Mouse (Mus musculus) hindbrain, embryonic 12.5 days (tissue): ENCODE measurements around the gene Gm11756. TPM values are rescaled to one million over a fixed set of nuclear protein-coding genes. Genes with fewer than 3 reads are reported as not detected.
"Not testable (repeated sequence)": the region's sequence is repeated elsewhere in the genome, so short reads cannot be mapped to it uniquely, and the experiment has no call there.

Experiments
- ATAC-seq: fragments of 200-750 bp; cut with Nextera tagmentation; 2 replicates; pipeline ENCODE4 v1.8.0; 2017; ENCODE audit warnings: moderate TSS enrichment; ENCODE audit not compliant: low FRiP score
- H3K27ac ChIP-seq: fragments of 300-500 bp; sonication (generic); 2 replicates; pipeline ENCODE4 v1.5.1; 2016; ENCODE audit warnings: mild to moderate bottlenecking
- H3K27me3 ChIP-seq: fragments of 300-500 bp; sonication (generic); 2 replicates; pipeline ENCODE4 v1.6.1; 2016; ENCODE audit warnings: mild to moderate bottlenecking
- H3K36me3 ChIP-seq: fragments of 300-500 bp; sonication (generic); 2 replicates; pipeline ENCODE4 v1.6.1; 2016; ENCODE audit warnings: mild to moderate bottlenecking
- H3K4me1 ChIP-seq: fragments of 300-500 bp; sonication (generic); 2 replicates; pipeline ENCODE4 v1.6.1; 2016
- H3K4me2 ChIP-seq: fragments of 300-500 bp; sonication (generic); replicated peaks from 2 replicates; pipeline ENCODE4 v1.6.1; 2016; ENCODE audit warnings: mild to moderate bottlenecking
- H3K4me3 ChIP-seq: fragments of 300-500 bp; sonication (generic); 2 replicates; pipeline ENCODE4 v1.5.1; 2016; ENCODE audit warnings: mild to moderate bottlenecking
- H3K9ac ChIP-seq: fragments of 300-500 bp; sonication (generic); 2 replicates; pipeline ENCODE4 v1.6.1; 2016; ENCODE audit warnings: mild to moderate bottlenecking, moderate library complexity
- H3K9me3 ChIP-seq: fragments of 300-500 bp; sonication (generic); replicated peaks from 2 replicates; pipeline ENCODE4 v1.6.1; 2016; ENCODE audit warnings: mild to moderate bottlenecking
- WGBS: fragments of 180-500 bp; shearing (Covaris S2); methylation state at CpG from one replicate; pipeline ENCODE4 v1.1.7; 2016; 5-methylcytosine and 5-hydroxymethylcytosine counted together
- polyA plus RNA-seq: library from polyadenylated mRNA; unstranded; fragments of >200 nt; fragmentation: Nextera tagmentation; extraction: Ambion mirVana; gene quantifications from 2 replicates; pipeline ENCODE4 v1.2.1, GENCODE M21; 2016

The Gm11756 gene
- polyA plus RNA-seq = not detected in 2 replicates

DNA sequence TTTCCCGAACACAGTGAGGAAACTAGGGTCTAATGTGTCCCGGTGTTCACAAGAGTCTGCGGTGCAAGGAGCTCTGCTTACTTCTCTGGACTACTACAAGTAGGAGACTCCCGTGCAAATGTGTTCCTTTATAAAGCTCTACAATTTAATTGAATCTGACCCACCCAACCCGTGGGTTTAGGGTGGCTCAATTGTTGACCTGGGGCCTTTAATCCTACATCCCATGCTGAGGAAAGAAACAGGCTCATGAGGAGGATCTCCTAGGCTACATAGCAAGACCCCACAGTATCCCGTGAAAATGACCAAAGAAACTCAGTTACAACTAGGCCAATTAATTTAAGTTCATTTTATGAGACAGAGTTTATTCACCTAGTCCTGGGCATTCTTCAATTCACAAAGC, at the start of gene Gm11756:
TSS of gene Gm11756 (minus strand) at position 101 of the 400 bp plus-strand sequence.
- 91% methylated on average over 6 of the region's 6 CpGs for WGBS
- H3K9ac ChIP-seq, H3K27me3 ChIP-seq, H3K4me1 ChIP-seq, H3K27ac ChIP-seq, H3K36me3 ChIP-seq, ATAC-seq, H3K4me2 ChIP-seq, H3K9me3 ChIP-seq, H3K4me3 ChIP-seq: not testable (repeated sequence)

DNA sequence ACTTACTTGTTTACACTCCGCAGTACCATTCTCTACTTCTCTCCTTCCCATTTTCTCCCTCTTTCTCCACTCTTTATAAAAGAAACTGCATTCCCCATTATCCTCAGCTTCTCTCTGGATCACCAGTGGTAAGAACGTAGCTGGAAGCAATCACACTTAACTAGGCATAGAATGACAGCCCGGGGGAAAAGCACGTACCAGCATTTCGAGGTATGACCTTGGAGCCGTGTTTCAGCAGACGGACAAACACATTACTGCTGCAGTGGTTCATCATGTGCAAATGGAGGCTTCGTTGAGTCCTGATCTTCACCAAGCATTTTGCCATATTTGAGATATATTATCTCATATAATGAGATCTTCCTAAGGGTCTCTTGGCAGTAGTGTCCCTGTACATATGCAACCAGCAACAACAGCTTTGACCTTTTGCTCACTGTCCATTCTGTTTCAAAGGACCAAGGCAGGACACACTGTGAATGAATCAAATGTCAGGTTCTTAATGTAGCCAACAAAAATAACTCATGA, 29.9 kb upstream of the Gm11756 start, which contains the start of gene 2310002L09Rik:
TSS of gene 2310002L09Rik (minus strand) at position 472 of the 522 bp plus-strand sequence.
- Histone ChIP-seq H3K9me3 (no peaks in the 10 kb centered on the region), H3K4me1 (no peaks in the 10 kb centered on the region), H3K4me2 (no peak within 1 kb of the TSS), H3K27ac (no peak within 1 kb of the TSS), H3K4me3 (no peak within 1 kb of the TSS), H3K36me3 (no peaks in the 10 kb centered on the region), H3K9ac (no peak within 1 kb of the TSS), H3K27me3 (no peaks in the 10 kb centered on the region)
- ATAC-seq = no peak
- 83% methylated on average over 8 of the region's 8 CpGs for WGBS

DNA sequence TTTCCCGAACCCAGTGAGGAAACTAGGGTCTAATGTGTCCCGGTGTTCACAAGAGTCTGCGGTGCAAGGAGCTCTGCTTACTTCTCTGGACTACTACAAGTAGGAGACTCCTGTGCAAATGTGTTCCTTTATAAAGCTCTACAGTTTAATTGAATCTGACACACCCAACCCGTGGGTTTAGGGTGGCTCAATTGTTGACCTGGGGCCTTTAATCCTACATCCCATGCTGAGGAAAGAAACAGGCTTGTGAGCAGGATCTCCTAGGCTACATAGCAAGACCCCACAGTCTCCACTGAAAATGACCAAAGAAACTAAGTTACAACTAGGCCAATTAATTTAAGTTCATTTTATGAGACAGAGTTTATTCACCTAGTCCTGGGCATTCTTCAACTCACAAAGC, 14.7 kb downstream of the Gm11756 start, which contains the start of gene Gm13871:
TSS of gene Gm13871 (minus strand) at position 101 of the 400 bp plus-strand sequence.
- ATAC-seq, H3K4me1 ChIP-seq, H3K9me3 ChIP-seq, H3K27ac ChIP-seq, H3K36me3 ChIP-seq, H3K27me3 ChIP-seq, H3K4me2 ChIP-seq, H3K9ac ChIP-seq, H3K4me3 ChIP-seq: not testable (repeated sequence)
- no CpG with 5 or more reads among the region's 4 CpGs for WGBS

DNA sequence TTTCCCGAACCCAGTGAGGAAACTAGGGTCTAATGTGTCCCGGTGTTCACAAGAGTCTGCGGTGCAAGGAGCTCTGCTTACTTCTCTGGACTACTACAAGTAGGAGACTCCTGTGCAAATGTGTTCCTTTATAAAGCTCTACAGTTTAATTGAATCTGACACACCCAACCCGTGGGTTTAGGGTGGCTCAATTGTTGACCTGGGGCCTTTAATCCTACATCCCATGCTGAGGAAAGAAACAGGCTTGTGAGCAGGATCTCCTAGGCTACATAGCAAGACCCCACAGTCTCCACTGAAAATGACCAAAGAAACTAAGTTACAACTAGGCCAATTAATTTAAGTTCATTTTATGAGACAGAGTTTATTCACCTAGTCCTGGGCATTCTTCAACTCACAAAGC, 29.5 kb downstream of the Gm11756 start, which contains the start of gene Gm11757:
TSS of gene Gm11757 (minus strand) at position 101 of the 400 bp plus-strand sequence.
- H3K9ac ChIP-seq, H3K36me3 ChIP-seq, H3K4me1 ChIP-seq, H3K4me2 ChIP-seq, H3K27me3 ChIP-seq, H3K27ac ChIP-seq, H3K9me3 ChIP-seq, ATAC-seq, H3K4me3 ChIP-seq: not testable (repeated sequence)
- no CpG with 5 or more reads among the region's 4 CpGs for WGBS

DNA sequence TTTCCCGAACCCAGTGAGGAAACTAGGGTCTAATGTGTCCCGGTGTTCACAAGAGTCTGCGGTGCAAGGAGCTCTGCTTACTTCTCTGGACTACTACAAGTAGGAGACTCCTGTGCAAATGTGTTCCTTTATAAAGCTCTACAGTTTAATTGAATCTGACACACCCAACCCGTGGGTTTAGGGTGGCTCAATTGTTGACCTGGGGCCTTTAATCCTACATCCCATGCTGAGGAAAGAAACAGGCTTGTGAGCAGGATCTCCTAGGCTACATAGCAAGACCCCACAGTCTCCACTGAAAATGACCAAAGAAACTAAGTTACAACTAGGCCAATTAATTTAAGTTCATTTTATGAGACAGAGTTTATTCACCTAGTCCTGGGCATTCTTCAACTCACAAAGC, 44.4 kb downstream of the Gm11756 start, which contains the start of gene Gm11758:
TSS of gene Gm11758 (minus strand) at position 101 of the 400 bp plus-strand sequence.
- not testable (repeated sequence) for H3K4me3 ChIP-seq, H3K27ac ChIP-seq, ATAC-seq, H3K9ac ChIP-seq, H3K36me3 ChIP-seq, H3K4me1 ChIP-seq, H3K27me3 ChIP-seq, H3K4me2 ChIP-seq, H3K9me3 ChIP-seq
- WGBS = no CpG with 5 or more reads among the region's 4 CpGs

Other genes starting within 250 kb of the Gm11756 start
- gene Gm428, start 237.2 kb downstream of the Gm11756 start, polyA plus RNA-seq = not detected in 2 replicates
- gene Rasef, start 129.8 kb downstream of the Gm11756 start, polyA plus RNA-seq = 1.3 and 2.0 TPM in 2 replicates
- gene Gm11758, start 44.5 kb downstream of the Gm11756 start, polyA plus RNA-seq = not detected in 2 replicates
- not detected in 2 replicates for gene Gm11757, start 29.6 kb downstream of the Gm11756 start, polyA plus RNA-seq
- not detected in 2 replicates for gene Gm13871, start 14.8 kb downstream of the Gm11756 start, polyA plus RNA-seq
- 0.30 and 2.1 TPM in 2 replicates for gene 2310002L09Rik, start 30.1 kb upstream of the Gm11756 start, polyA plus RNA-seq
- 10.5 and 11.1 TPM in 2 replicates for gene Frmd3, start 92.7 kb upstream of the Gm11756 start, polyA plus RNA-seq